In genomic region chr2:33871181-33871520, GRCm38 (mm10) we compare ENCODE assay signal across 9 mouse cellular contexts. TPM values are rescaled to one million over a fixed set of nuclear protein-coding genes. Genes with fewer than 3 reads are reported as not detected.
A peak's percentile ranks its signal among the peaks of the same experiment; 100 is the strongest.
DNase-seq lines count a peak whose midpoint lies in the region; ATAC-seq lines count a peak whose summit lies in the region.
"Had no signal": no experiment of that assay in that cellular context is flagged by ENCODE, and none has a peak within 500 bp of the region (broad histone marks: within the 10 kb centered on the region; RNA-seq: fewer than 3 reads in every experiment).

No protein-coding gene starts in this region.

- H3K4me3 ChIP-seq in hindbrain, embryonic 10.5 days = no peak overlapping the region
- H3K4me3 ChIP-seq in hindbrain, embryonic 12.5 days = no peak overlapping the region
- no peak overlapping the region for H3K4me3 ChIP-seq in neural tube, embryonic 13.5 days
- H3K4me3 ChIP-seq: left cerebral cortex, adult 2 months had no signal

- peaks cover 11% of the 10 kb centered on the region; the same call in 1 of the 2 replicates for H3K9me3 ChIP-seq in hindbrain, embryonic 10.5 days
- H3K9me3 ChIP-seq in hindbrain, embryonic 12.5 days (replicated peaks) = no peaks in the 10 kb centered on the region
- H3K9me3 ChIP-seq in neural tube, embryonic 13.5 days = no peaks in the 10 kb centered on the region

- no peak overlapping the region for H3K4me2 ChIP-seq in hindbrain, embryonic 12.5 days (replicated peaks)
- H3K4me2 ChIP-seq in neural tube, embryonic 13.5 days = no peak overlapping the region

- DNase-seq in hindbrain, embryonic 10.5 days (ENCODE audit: low spot score) = no peak
- DNase-seq in neural tube, embryonic 10.5 days (ENCODE audit: extremely low spot score, low spot score) = no peak
- DNase-seq in liver = peak; percentile 2
- DNase-seq in natural killer cell, adult 2 months (ENCODE audit: low spot score in 2 of 2) = no peak
- DNase-seq in urinary bladder, postnatal 14 days (ENCODE audit: low spot score) = no peak
- DNase-seq: cerebellum, adult 9-10 months had no signal

- peak overlapping the region; percentile 19; the same call in 1 of the 2 replicates for H3K27ac ChIP-seq in hindbrain, embryonic 10.5 days
- H3K27ac ChIP-seq in hindbrain, embryonic 12.5 days = no peak overlapping the region
- H3K27ac ChIP-seq in neural tube, embryonic 13.5 days (replicated peaks) = peak overlapping the region; percentile 52

- no peak for ATAC-seq in hindbrain, embryonic 12.5 days (ENCODE audit: low FRiP score)
- ATAC-seq in neural tube, embryonic 13.5 days (ENCODE audit: low read depth) = no peak

- H3K9ac ChIP-seq in hindbrain, embryonic 12.5 days = no peak overlapping the region
- no peak overlapping the region for H3K9ac ChIP-seq in neural tube, embryonic 13.5 days

- H3K4me1 ChIP-seq in hindbrain, embryonic 10.5 days (replicated peaks) = peaks cover 72% of the 10 kb centered on the region
- H3K4me1 ChIP-seq in hindbrain, embryonic 12.5 days = peaks cover 43% of the 10 kb centered on the region
- peaks cover 79% of the 10 kb centered on the region for H3K4me1 ChIP-seq in neural tube, embryonic 13.5 days (replicated peaks)

- WGBS in hindbrain, embryonic 10.5 days = 90% methylated on average over 4 of the region's 4 CpGs
- 81% methylated on average over 4 of the region's 4 CpGs for WGBS in hindbrain, embryonic 12.5 days
- 76% methylated on average over 4 of the region's 4 CpGs for WGBS in neural tube, embryonic 13.5 days

- H3K27me3 ChIP-seq in hindbrain, embryonic 10.5 days (ENCODE audit: insufficient read depth, poor library complexity, severe bottlenecking) = peaks cover 6% of the 10 kb centered on the region; the same call in 1 of the 2 replicates
- H3K27me3 ChIP-seq in hindbrain, embryonic 12.5 days = no peaks in the 10 kb centered on the region
- no peaks in the 10 kb centered on the region for H3K27me3 ChIP-seq in neural tube, embryonic 13.5 days

- H3K36me3 ChIP-seq in hindbrain, embryonic 10.5 days = peaks cover 44% of the 10 kb centered on the region
- peaks cover 37% of the 10 kb centered on the region for H3K36me3 ChIP-seq in hindbrain, embryonic 12.5 days
- peaks cover 43% of the 10 kb centered on the region for H3K36me3 ChIP-seq in neural tube, embryonic 13.5 days

RNA-seq across cellular contexts. Expression of gene Mvb12b, which starts 16.6 kb away (rescaled TPM):
- polyA plus RNA-seq in hindbrain, embryonic 10.5 days (2016; fragmentation: Nextera tagmentation; extraction: Ambion mirVana) = 22.7 and 28.8 TPM in 2 replicates
- polyA plus RNA-seq in hindbrain, embryonic 12.5 days (2016; fragmentation: Nextera tagmentation; extraction: Ambion mirVana) = 58.9 and 61.5 TPM in 2 replicates
- 60.5 and 67.6 TPM in 2 replicates for polyA plus RNA-seq in neural tube, embryonic 13.5 days (2015; fragmentation: Nextera tagmentation; extraction: Ambion mirVana)
